Mouse (Mus musculus): ENCODE results near the gene Gm3149. TPM values are rescaled to one million over a fixed set of nuclear protein-coding genes. Genes with fewer than 3 reads are reported as not detected.
A peak's percentile ranks its signal among the peaks of the same experiment; 100 is the strongest.
"Not testable (repeated sequence)": the region's sequence is repeated elsewhere in the genome, so short reads cannot be mapped to it uniquely, and the experiment has no call there.

Gm3149 gene
- not detected in 2 replicates for polyA plus RNA-seq (2015; fragmentation: Nextera tagmentation; extraction: Ambion mirVana)

DNA sequence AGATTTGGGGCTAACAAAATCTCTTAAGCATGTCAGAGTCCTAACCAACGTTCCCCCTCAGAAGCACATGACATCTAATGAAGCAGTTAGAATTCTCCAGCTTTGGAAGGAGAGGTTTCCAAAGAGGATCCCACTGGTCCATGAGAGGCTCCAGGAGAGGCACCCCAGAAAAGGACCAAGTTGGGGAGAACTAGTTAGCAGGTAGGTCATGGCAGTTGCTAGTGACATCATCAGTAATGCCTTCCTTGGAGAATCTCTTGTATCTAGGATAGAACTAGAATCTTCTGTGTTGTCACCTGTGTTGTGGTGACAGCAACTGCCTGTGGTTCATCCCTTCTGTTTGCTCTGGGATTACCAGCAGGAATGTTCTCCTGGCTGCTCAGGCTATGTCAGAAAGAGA lies at the start of gene Gm3149:
Gene Gm3149, plus strand, starts transcription at position 301 of the 400 bp plus-strand sequence.
- not testable (repeated sequence) for H3K4me1 ChIP-seq (replicated peaks); H3K9me3 ChIP-seq; H3K27me3 ChIP-seq; ATAC-seq (ENCODE audit: low read depth); H3K9ac ChIP-seq; H3K4me3 ChIP-seq; H3K4me2 ChIP-seq; H3K27ac ChIP-seq (replicated peaks); H3K36me3 ChIP-seq
- no CpG with 5 or more reads among the region's 1 CpGs for WGBS

DNA sequence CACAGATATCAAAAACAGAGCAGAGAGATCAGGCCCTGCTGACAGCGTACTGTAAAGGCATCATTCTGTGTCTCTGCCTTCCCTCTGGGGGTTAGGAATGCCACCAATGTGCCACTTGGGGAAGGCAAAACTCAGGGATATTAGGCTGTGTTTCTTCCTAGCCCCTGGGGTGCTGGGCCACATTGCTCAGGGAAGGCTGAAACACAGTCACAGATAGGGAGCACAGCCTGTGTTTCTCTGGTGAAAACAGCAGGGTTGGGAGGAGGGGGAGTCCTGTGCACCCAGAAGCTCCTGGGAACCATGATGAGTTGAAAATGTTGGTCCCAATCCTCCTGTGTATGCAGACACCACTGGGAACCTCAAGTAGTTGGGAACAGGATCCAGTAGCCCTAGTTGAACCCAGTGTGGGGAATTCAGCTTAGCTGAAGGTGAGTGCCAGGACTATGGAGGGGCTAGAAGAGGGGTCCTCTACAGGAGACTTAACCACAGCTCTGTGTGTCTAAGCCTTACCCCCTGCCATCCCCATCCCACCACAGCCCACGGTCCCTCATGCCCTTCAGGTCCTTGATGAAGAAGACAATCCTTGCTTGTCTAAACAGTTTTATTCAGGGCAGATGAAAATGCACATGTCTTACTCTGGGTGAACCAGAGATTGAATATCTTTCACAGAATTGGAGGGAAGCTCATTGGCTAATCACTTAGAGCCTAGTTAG lies 47.7 kb upstream of the Gm3149 start:
- 95% methylated on average over 2 of the region's 2 CpGs for WGBS
- H3K9me3 ChIP-seq; ATAC-seq (ENCODE audit: low read depth); H3K27ac ChIP-seq (replicated peaks); H3K36me3 ChIP-seq; H3K27me3 ChIP-seq; H3K9ac ChIP-seq; H3K4me1 ChIP-seq (replicated peaks); H3K4me3 ChIP-seq; H3K4me2 ChIP-seq: not testable (repeated sequence)

DNA sequence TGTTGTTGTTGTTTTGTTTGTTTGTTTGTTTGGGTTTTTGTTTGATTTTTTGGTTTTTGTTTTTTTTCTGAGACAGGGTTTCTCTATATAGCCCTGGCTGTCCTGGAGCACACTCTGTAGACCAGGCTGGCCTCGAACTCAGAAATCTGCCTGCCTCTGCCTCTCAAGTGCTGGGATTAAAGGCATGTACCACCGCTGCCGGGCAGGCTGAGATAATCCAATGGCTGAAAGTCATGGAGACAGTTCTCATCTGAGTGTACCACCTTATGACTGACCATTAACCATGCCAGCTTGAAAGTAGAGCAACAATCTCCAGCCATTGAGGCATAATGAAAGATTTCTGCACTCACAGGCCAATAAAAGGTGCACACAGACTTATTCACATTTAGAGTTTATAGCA lies 37.3 kb upstream of the Gm3149 start:
- H3K36me3 ChIP-seq; H3K27ac ChIP-seq (replicated peaks); H3K27me3 ChIP-seq; H3K4me1 ChIP-seq (replicated peaks); H3K4me3 ChIP-seq; ATAC-seq (ENCODE audit: low read depth); H3K9me3 ChIP-seq; H3K9ac ChIP-seq; H3K4me2 ChIP-seq: not testable (repeated sequence)
- 82% methylated on average over 2 of the region's 3 CpGs for WGBS

- H3K4me2 ChIP-seq, result peak within 1 kb of the TSS; percentile 60
- peak within 1 kb of the TSS; percentile 66 for H3K9ac ChIP-seq
- H3K27ac ChIP-seq (replicated peaks); H3K36me3 ChIP-seq; H3K27me3 ChIP-seq; H3K4me1 ChIP-seq (replicated peaks); ATAC-seq (ENCODE audit: low read depth); H3K9me3 ChIP-seq: not testable (repeated sequence)
- peak within 1 kb of the TSS; percentile 45 for H3K4me3 ChIP-seq
- 2% methylated on average over 25 of the region's 48 CpGs for WGBS
These were observed 17.5 kb downstream of the Gm3149 start, which contains the start of gene 2610042L04Rik for GRCm38 (mm10) chr14:4334476-4335080. Gene 2610042L04Rik (plus strand): TSS chr14:4334763.

- not testable (repeated sequence) for H3K36me3 ChIP-seq; H3K4me3 ChIP-seq; H3K9ac ChIP-seq; H3K4me1 ChIP-seq (replicated peaks); H3K9me3 ChIP-seq; ATAC-seq (ENCODE audit: low read depth); H3K27ac ChIP-seq (replicated peaks); H3K27me3 ChIP-seq
- H3K4me2 ChIP-seq, result 0 out of 2 replicates have a peak overlapping the region, but pooled peaks have one; percentile 30
- WGBS, result 9% methylated on average over 8 of the region's 8 CpGs
These were observed 18.4 kb downstream of the Gm3149 start for GRCm38 (mm10) chr14:4335506-4335905.

- H3K36me3 ChIP-seq; H3K9me3 ChIP-seq; H3K4me2 ChIP-seq; H3K4me1 ChIP-seq (replicated peaks); H3K27me3 ChIP-seq; H3K27ac ChIP-seq (replicated peaks); H3K9ac ChIP-seq; H3K4me3 ChIP-seq; ATAC-seq (ENCODE audit: low read depth): not testable (repeated sequence)
- 87% methylated on average over 3 of the region's 3 CpGs for WGBS
These were observed 51.9 kb downstream of the Gm3149 start for GRCm38 (mm10) chr14:4368991-4369390.

GRCm38 (mm10) chr14:4369691-4370090 lies 52.6 kb downstream of the Gm3149 start:
- ATAC-seq (ENCODE audit: low read depth); H3K4me1 ChIP-seq (replicated peaks); H3K36me3 ChIP-seq; H3K27me3 ChIP-seq; H3K27ac ChIP-seq (replicated peaks); H3K9ac ChIP-seq; H3K9me3 ChIP-seq; H3K4me2 ChIP-seq; H3K4me3 ChIP-seq: not testable (repeated sequence)
- 87% methylated on average over 3 of the region's 3 CpGs for WGBS

Other genes starting within 250 kb of the Gm3149 start
- gene Gm3115, start 233.2 kb upstream of the Gm3149 start, polyA plus RNA-seq (2015; fragmentation: Nextera tagmentation; extraction: Ambion mirVana), result not detected in 2 replicates
- gene Gm8108, start 206.8 kb upstream of the Gm3149 start, polyA plus RNA-seq (2015; fragmentation: Nextera tagmentation; extraction: Ambion mirVana), result 2.4 and 3.0 TPM in 2 replicates
- not detected in 2 replicates for gene Gm3127, start 152.3 kb upstream of the Gm3149 start, polyA plus RNA-seq (2015; fragmentation: Nextera tagmentation; extraction: Ambion mirVana)
- gene Gm2974, start 134.7 kb upstream of the Gm3149 start, polyA plus RNA-seq (2015; fragmentation: Nextera tagmentation; extraction: Ambion mirVana), result 4.4 and 4.9 TPM in 2 replicates
- not detected in 2 replicates for gene Gm3138, start 67.7 kb upstream of the Gm3149 start, polyA plus RNA-seq (2015; fragmentation: Nextera tagmentation; extraction: Ambion mirVana)
- gene 2610042L04Rik, start 17.5 kb downstream of the Gm3149 start, polyA plus RNA-seq (2015; fragmentation: Nextera tagmentation; extraction: Ambion mirVana), result 2.3 and 3.8 TPM in 2 replicates
- not detected in 2 replicates for gene Gm3159, start 80.2 kb downstream of the Gm3149 start, polyA plus RNA-seq (2015; fragmentation: Nextera tagmentation; extraction: Ambion mirVana)
- 3.4 and 3.5 TPM in 2 replicates for gene Gm3164, start 98.2 kb downstream of the Gm3149 start, polyA plus RNA-seq (2015; fragmentation: Nextera tagmentation; extraction: Ambion mirVana)
- gene Gm3173, start 113.7 kb downstream of the Gm3149 start, polyA plus RNA-seq (2015; fragmentation: Nextera tagmentation; extraction: Ambion mirVana), result 1.4 TPM in 1 of 2 replicates, not detected in the other
- not detected in 2 replicates for gene Gm3182, start 164.5 kb downstream of the Gm3149 start, polyA plus RNA-seq (2015; fragmentation: Nextera tagmentation; extraction: Ambion mirVana)
- gene Gm3047, start 238.1 kb downstream of the Gm3149 start, polyA plus RNA-seq (2015; fragmentation: Nextera tagmentation; extraction: Ambion mirVana), result not detected in 2 replicates

Data from neural tube, embryonic 13.5 days (tissue).